Mouse (Mus musculus): ENCODE measurements around the gene Lrrc47. TPM values are rescaled to one million over a fixed set of nuclear protein-coding genes. Genes with fewer than 3 reads are reported as not detected.
A peak's percentile ranks its signal among the peaks of the same experiment; 100 is the strongest.

The Lrrc47 gene
- polyA plus RNA-seq (2015; fragmentation: Nextera tagmentation; extraction: Ambion mirVana) = 13.4 and 20.9 TPM in 2 replicates

- Histone ChIP-seq H3K27ac (peak within 1 kb of the TSS; percentile 57), H3K36me3 (peaks cover 14% of the 10 kb centered on the region), H3K4me3 (peak within 1 kb of the TSS; percentile 76), H3K9ac (peak within 1 kb of the TSS; percentile 87), H3K4me1 (replicated peaks) (peaks cover 25% of the 10 kb centered on the region), H3K27me3 (no peaks in the 10 kb centered on the region), H3K9me3 (replicated peaks) (no peaks in the 10 kb centered on the region), H3K4me2 (peak within 1 kb of the TSS; percentile 96)
- peak; percentile 94 for ATAC-seq (replicated peaks; ENCODE audit: insufficient number of reproducible peaks, insufficient read depth, low FRiP score, low read depth)
- under 1% methylated on average over 54 of the region's 59 CpGs for WGBS
Measured at GRCm38 (mm10) chr4:154011646-154012089, at the start of gene Lrrc47. Gene Lrrc47 (plus strand): TSS chr4:154011731.

- no peaks in the 10 kb centered on the region for H3K27me3 ChIP-seq
- WGBS = 82% methylated on average over 7 of the region's 7 CpGs
- no peak overlapping the region for H3K27ac ChIP-seq
- peaks cover 45% of the 10 kb centered on the region for H3K36me3 ChIP-seq
- no peaks in the 10 kb centered on the region for H3K9me3 ChIP-seq (replicated peaks)
- H3K4me3 ChIP-seq = no peak overlapping the region
- H3K4me1 ChIP-seq (replicated peaks) = peaks cover 12% of the 10 kb centered on the region
- no peak overlapping the region for H3K4me2 ChIP-seq
- no peak for ATAC-seq (replicated peaks; ENCODE audit: insufficient number of reproducible peaks, insufficient read depth, low FRiP score, low read depth)
- H3K9ac ChIP-seq = no peak overlapping the region
Measured at GRCm38 (mm10) chr4:153962631-153963030, 48.9 kb upstream of the Lrrc47 start.

GRCm38 (mm10) chr4:153966651-153967050 is 44.9 kb upstream of the Lrrc47 start:
- ATAC-seq (replicated peaks; ENCODE audit: insufficient number of reproducible peaks, insufficient read depth, low FRiP score, low read depth) = no peak
- H3K4me3 ChIP-seq = no peak overlapping the region
- H3K27ac ChIP-seq = no peak overlapping the region
- no peaks in the 10 kb centered on the region for H3K9me3 ChIP-seq (replicated peaks)
- 84% methylated on average over 5 of the region's 5 CpGs for WGBS
- no peak overlapping the region for H3K4me2 ChIP-seq
- peaks cover 36% of the 10 kb centered on the region for H3K36me3 ChIP-seq
- H3K9ac ChIP-seq = no peak overlapping the region
- no peaks in the 10 kb centered on the region for H3K4me1 ChIP-seq (replicated peaks)
- no peaks in the 10 kb centered on the region for H3K27me3 ChIP-seq

- peaks cover 29% of the 10 kb centered on the region for H3K36me3 ChIP-seq
- WGBS = 85% methylated on average over 2 of the region's 2 CpGs
- H3K27me3 ChIP-seq = no peaks in the 10 kb centered on the region
Measured at GRCm38 (mm10) chr4:153967556-153967955, 44.0 kb upstream of the Lrrc47 start.

GRCm38 (mm10) chr4:153968063-153968462 is 43.5 kb upstream of the Lrrc47 start:
- no peaks in the 10 kb centered on the region for H3K9me3 ChIP-seq (replicated peaks)
- 76% methylated on average over 2 of the region's 2 CpGs for WGBS
- no peak overlapping the region for H3K9ac ChIP-seq
- H3K4me3 ChIP-seq = no peak overlapping the region
- no peak overlapping the region for H3K27ac ChIP-seq
- H3K36me3 ChIP-seq = peaks cover 28% of the 10 kb centered on the region
- ATAC-seq (replicated peaks; ENCODE audit: insufficient number of reproducible peaks, insufficient read depth, low FRiP score, low read depth) = no peak
- H3K27me3 ChIP-seq = no peaks in the 10 kb centered on the region
- H3K4me2 ChIP-seq = no peak overlapping the region
- H3K4me1 ChIP-seq (replicated peaks) = no peaks in the 10 kb centered on the region

More at GRCm38 (mm10) chr4:153967556-153967955, 44.0 kb upstream of the Lrrc47 start:
- Histone ChIP-seq H3K9me3 (replicated peaks) (no peaks in the 10 kb centered on the region), H3K4me3 (no peak overlapping the region), H3K27ac (no peak overlapping the region), H3K4me1 (replicated peaks) (no peaks in the 10 kb centered on the region), H3K9ac (no peak overlapping the region), H3K4me2 (no peak overlapping the region)
- no peak for ATAC-seq (replicated peaks; ENCODE audit: insufficient number of reproducible peaks, insufficient read depth, low FRiP score, low read depth)

- Histone ChIP-seq H3K4me1 (replicated peaks) (peaks cover 15% of the 10 kb centered on the region), H3K36me3 (peaks cover 20% of the 10 kb centered on the region), H3K9me3 (replicated peaks) (no peaks in the 10 kb centered on the region), H3K4me2 (peak within 1 kb of the TSS; percentile 93), H3K9ac (peak within 1 kb of the TSS; percentile 87), H3K4me3 (peak within 1 kb of the TSS; percentile 99), H3K27me3 (no peaks in the 10 kb centered on the region), H3K27ac (peak within 1 kb of the TSS; percentile 63)
- peak; percentile 93 for ATAC-seq (replicated peaks; ENCODE audit: insufficient number of reproducible peaks, insufficient read depth, low FRiP score, low read depth)
- WGBS = under 1% methylated on average over 68 of the region's 68 CpGs
Measured at GRCm38 (mm10) chr4:153974431-153975291, 36.9 kb upstream of the Lrrc47 start, which contains the start of the genes Dffb and Cep104. Gene Dffb (minus strand): TSS chr4:153975126. Gene Cep104 (plus strand): TSS chr4:153975194.

- peak overlapping the region; percentile 99 for H3K4me3 ChIP-seq
- ATAC-seq (replicated peaks; ENCODE audit: insufficient number of reproducible peaks, insufficient read depth, low FRiP score, low read depth) = peak; percentile 47; the same call in 1 of the 2 replicates
- no peaks in the 10 kb centered on the region for H3K9me3 ChIP-seq (replicated peaks)
- peak overlapping the region; percentile 87 for H3K9ac ChIP-seq
- peaks cover 23% of the 10 kb centered on the region for H3K36me3 ChIP-seq
- H3K4me2 ChIP-seq = peak overlapping the region; percentile 93
- WGBS = 1% methylated on average over 33 of the region's 33 CpGs
- no peaks in the 10 kb centered on the region for H3K27me3 ChIP-seq
- peak overlapping the region; percentile 35; the same call in 1 of the 2 replicates for H3K27ac ChIP-seq
- H3K4me1 ChIP-seq (replicated peaks) = peaks cover 15% of the 10 kb centered on the region
Measured at GRCm38 (mm10) chr4:153975292-153975662, 36.3 kb upstream of the Lrrc47 start.

GRCm38 (mm10) chr4:153975768-153976167 is 35.8 kb upstream of the Lrrc47 start:
- Histone ChIP-seq H3K9me3 (replicated peaks) (no peaks in the 10 kb centered on the region), H3K27ac (no peak overlapping the region), H3K4me3 (peak overlapping the region; percentile 99), H3K4me2 (peak overlapping the region; percentile 93), H3K36me3 (peaks cover 21% of the 10 kb centered on the region), H3K27me3 (no peaks in the 10 kb centered on the region), H3K9ac (peak overlapping the region; percentile 87; the same call in 1 of the 2 replicates), H3K4me1 (replicated peaks) (peaks cover 15% of the 10 kb centered on the region)
- 38% methylated on average over 6 of the region's 6 CpGs for WGBS
- no peak for ATAC-seq (replicated peaks; ENCODE audit: insufficient number of reproducible peaks, insufficient read depth, low FRiP score, low read depth)

GRCm38 (mm10) chr4:153979243-153979642 is 32.3 kb upstream of the Lrrc47 start:
- 84% methylated on average over 10 of the region's 10 CpGs for WGBS
- Histone ChIP-seq H3K27ac (no peak overlapping the region), H3K36me3 (peaks cover 42% of the 10 kb centered on the region), H3K4me1 (replicated peaks) (peaks cover 15% of the 10 kb centered on the region), H3K9ac (no peak overlapping the region), H3K4me3 (no peak overlapping the region), H3K9me3 (replicated peaks) (no peaks in the 10 kb centered on the region), H3K27me3 (no peaks in the 10 kb centered on the region), H3K4me2 (no peak overlapping the region)
- no peak for ATAC-seq (replicated peaks; ENCODE audit: insufficient number of reproducible peaks, insufficient read depth, low FRiP score, low read depth)

GRCm38 (mm10) chr4:153980470-153980869 is 31.1 kb upstream of the Lrrc47 start:
- H3K9me3 ChIP-seq (replicated peaks) = no peaks in the 10 kb centered on the region
- ATAC-seq (replicated peaks; ENCODE audit: insufficient number of reproducible peaks, insufficient read depth, low FRiP score, low read depth) = no peak
- no peak overlapping the region for H3K4me2 ChIP-seq
- no peak overlapping the region for H3K4me3 ChIP-seq
- H3K36me3 ChIP-seq = peaks cover 54% of the 10 kb centered on the region
- no peaks in the 10 kb centered on the region for H3K27me3 ChIP-seq
- peaks cover 15% of the 10 kb centered on the region for H3K4me1 ChIP-seq (replicated peaks)
- no peak overlapping the region for H3K9ac ChIP-seq
- no peak overlapping the region for H3K27ac ChIP-seq
- WGBS = 91% methylated on average over 11 of the region's 11 CpGs

- Histone ChIP-seq H3K9me3 (replicated peaks) (no peaks in the 10 kb centered on the region), H3K36me3 (peaks cover 80% of the 10 kb centered on the region), H3K4me3 (no peak overlapping the region), H3K9ac (no peak overlapping the region), H3K27ac (no peak overlapping the region), H3K4me2 (no peak overlapping the region), H3K4me1 (replicated peaks) (no peaks in the 10 kb centered on the region), H3K27me3 (no peaks in the 10 kb centered on the region)
- WGBS = 84% methylated on average over 10 of the region's 10 CpGs
- ATAC-seq (replicated peaks; ENCODE audit: insufficient number of reproducible peaks, insufficient read depth, low FRiP score, low read depth) = no peak
Measured at GRCm38 (mm10) chr4:153992715-153993114, 18.8 kb upstream of the Lrrc47 start.

Data from heart, embryonic 15.5 days (tissue).